Mouse (Mus musculus): ENCODE data around the gene Morn4. TPM values are rescaled to one million over a fixed set of nuclear protein-coding genes. Genes with fewer than 3 reads are reported as not detected.
"Not testable (repeated sequence)": the region's sequence is repeated elsewhere in the genome, so short reads cannot be mapped to it uniquely, and the experiment has no call there.

Morn4 gene
- total RNA-seq, 2 experiments from 2014 or later, result 0.54 to 0.67 TPM

GRCm38 (mm10) chr19:42089103-42089747 lies 3.1 kb upstream of the Morn4 start:
- ATAC-seq (replicated peaks; ENCODE audit: poor library complexity), result peak; percentile 56

- no peak for ATAC-seq (replicated peaks; ENCODE audit: poor library complexity)
These were observed 467 bp downstream of the Morn4 start for GRCm38 (mm10) chr19:42085690-42086089.

- ATAC-seq (replicated peaks; ENCODE audit: poor library complexity), result not testable (repeated sequence)
These were observed 4.5 kb downstream of the Morn4 start for GRCm38 (mm10) chr19:42081613-42082012.

GRCm38 (mm10) chr19:42080469-42080868 lies 5.7 kb downstream of the Morn4 start:
- no peak for ATAC-seq (replicated peaks; ENCODE audit: poor library complexity)

GRCm38 (mm10) chr19:42079950-42080349 lies 6.2 kb downstream of the Morn4 start:
- no peak for ATAC-seq (replicated peaks; ENCODE audit: poor library complexity)

GRCm38 (mm10) chr19:42079006-42079405 lies 7.2 kb downstream of the Morn4 start:
- no peak for ATAC-seq (replicated peaks; ENCODE audit: poor library complexity)

GRCm38 (mm10) chr19:42078566-42078965 lies 7.6 kb downstream of the Morn4 start:
- ATAC-seq (replicated peaks; ENCODE audit: poor library complexity), result no peak

GRCm38 (mm10) chr19:42075992-42076391 lies 10.2 kb downstream of the Morn4 start:
- no peak for ATAC-seq (replicated peaks; ENCODE audit: poor library complexity)

GRCm38 (mm10) chr19:42075051-42075450 lies 11.1 kb downstream of the Morn4 start:
- ATAC-seq (replicated peaks; ENCODE audit: poor library complexity), result no peak

- no peak for ATAC-seq (replicated peaks; ENCODE audit: poor library complexity)
These were observed 13.4 kb downstream of the Morn4 start for GRCm38 (mm10) chr19:42072802-42073201.

GRCm38 (mm10) chr19:42071886-42072608 lies 14.1 kb downstream of the Morn4 start:
- ATAC-seq (replicated peaks; ENCODE audit: poor library complexity), result 0 out of 2 replicates have a peak, but pooled peaks have one; percentile 14

GRCm38 (mm10) chr19:42071221-42071620 lies 14.9 kb downstream of the Morn4 start:
- ATAC-seq (replicated peaks; ENCODE audit: poor library complexity), result no peak

- no peak for ATAC-seq (replicated peaks; ENCODE audit: poor library complexity)
These were observed 17.0 kb downstream of the Morn4 start for GRCm38 (mm10) chr19:42069241-42069525.

- ATAC-seq (replicated peaks; ENCODE audit: poor library complexity), result no peak
These were observed 17.5 kb downstream of the Morn4 start for GRCm38 (mm10) chr19:42068441-42069240.

GRCm38 (mm10) chr19:42061443-42061842 lies 24.7 kb downstream of the Morn4 start:
- ATAC-seq (replicated peaks; ENCODE audit: poor library complexity), result no peak

GRCm38 (mm10) chr19:42058426-42058825 lies 27.7 kb downstream of the Morn4 start:
- no peak for ATAC-seq (replicated peaks; ENCODE audit: poor library complexity)

- no peak for ATAC-seq (replicated peaks; ENCODE audit: poor library complexity)
These were observed 29.3 kb downstream of the Morn4 start for GRCm38 (mm10) chr19:42056719-42057409.

GRCm38 (mm10) chr19:42055881-42056280 lies 30.3 kb downstream of the Morn4 start:
- no peak for ATAC-seq (replicated peaks; ENCODE audit: poor library complexity)

- ATAC-seq (replicated peaks; ENCODE audit: poor library complexity), result 0 out of 2 replicates have a peak, but pooled peaks have one; percentile 34
These were observed 31.9 kb downstream of the Morn4 start for GRCm38 (mm10) chr19:42054255-42054654.

GRCm38 (mm10) chr19:42051948-42052347 lies 34.2 kb downstream of the Morn4 start, which contains the start of gene 4933411K16Rik:
TSS of gene 4933411K16Rik (plus strand) at chr19:42052248.
- no peak for ATAC-seq (replicated peaks; ENCODE audit: poor library complexity)

- ATAC-seq (replicated peaks; ENCODE audit: poor library complexity), result no peak
These were observed 34.8 kb downstream of the Morn4 start for GRCm38 (mm10) chr19:42051351-42051750.
